Mouse (Mus musculus) liver, postnatal 0 days (tissue): ENCODE data around the gene Gm28102.
"Not testable (repeated sequence)": the region's sequence is repeated elsewhere in the genome, so short reads cannot be mapped to it uniquely, and the experiment has no call there.

ENCODE experiments used
- CTCF ChIP-seq: sonication (generic); IDR thresholded peaks from 2 replicates; pipeline ENCODE4 v1.5.1; 2016; ENCODE audit warnings: antibody characterized with exemption, low read depth
- EP300 ChIP-seq: IDR thresholded peaks from 2 replicates; pipeline ENCODE4 v1.6.1; 2016; ENCODE audit warnings: antibody characterized with exemption, low read depth, mild to moderate bottlenecking

DNA sequence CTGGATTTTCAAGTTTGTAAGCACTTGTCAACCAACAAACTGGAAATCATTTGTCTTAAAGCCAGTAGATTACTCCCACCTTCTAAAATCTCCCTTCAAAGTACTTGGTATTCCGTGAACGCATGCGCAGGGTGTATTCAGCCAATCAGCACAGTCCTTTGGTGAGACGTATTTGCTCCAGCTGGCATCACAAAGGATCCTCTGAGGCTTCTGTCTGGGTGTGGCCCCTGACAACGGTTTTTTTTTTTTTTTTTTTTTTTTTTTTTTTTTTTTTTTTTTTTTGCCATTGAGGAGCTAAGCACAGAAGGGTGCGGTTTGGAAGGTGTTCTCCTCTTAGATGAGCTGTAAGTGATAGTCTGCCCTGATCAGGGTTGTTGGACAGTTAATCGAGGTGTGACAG, at the start of gene Gm28102:
- not testable (repeated sequence) for TF ChIP-seq CTCF, EP300
